Mouse (Mus musculus) layer of hippocampus, adult 8-10 months (tissue): ENCODE measurements around the gene Dis3l2. TPM values are rescaled to one million over a fixed set of nuclear protein-coding genes. Genes with fewer than 3 reads are reported as not detected.

ENCODE experiments used
- DNase-seq, 2 experiments: peaks; one replicate each; pipeline ENCODE4 v3.0.0; 2022; ENCODE audit warnings: low spot score in 2 of 2
- total RNA-seq, 4 experiments: library from RNA; stranded (reverse); gene quantifications; 2 replicates each; pipeline ENCODE4 v1.2.4; 2022

Gene Dis3l2
- total RNA-seq, 4 experiments from 2014 or later = 25.6 to 31.1 (median 27.2) TPM

DNA sequence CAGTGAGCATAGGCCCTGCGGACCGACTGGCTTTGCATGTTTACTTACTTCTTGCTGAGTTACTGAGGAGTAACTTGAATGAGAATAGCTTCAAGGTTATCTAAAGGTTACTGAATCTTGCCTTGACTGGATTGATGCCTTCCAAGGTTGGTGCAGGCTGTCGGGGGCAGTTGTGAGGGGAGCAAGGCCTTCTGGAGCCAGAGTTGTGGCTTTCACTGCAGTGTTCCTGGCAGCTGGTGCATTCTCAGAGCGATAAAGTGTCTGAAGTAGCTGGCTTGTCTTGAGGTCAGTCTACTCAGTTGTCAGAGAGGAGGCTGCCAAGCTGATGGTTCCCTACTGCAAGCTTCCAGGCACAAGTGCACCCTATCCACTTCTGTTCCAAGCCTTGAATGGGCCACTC is 15.8 kb downstream of the Dis3l2 start:
- no peak for DNase-seq

DNA sequence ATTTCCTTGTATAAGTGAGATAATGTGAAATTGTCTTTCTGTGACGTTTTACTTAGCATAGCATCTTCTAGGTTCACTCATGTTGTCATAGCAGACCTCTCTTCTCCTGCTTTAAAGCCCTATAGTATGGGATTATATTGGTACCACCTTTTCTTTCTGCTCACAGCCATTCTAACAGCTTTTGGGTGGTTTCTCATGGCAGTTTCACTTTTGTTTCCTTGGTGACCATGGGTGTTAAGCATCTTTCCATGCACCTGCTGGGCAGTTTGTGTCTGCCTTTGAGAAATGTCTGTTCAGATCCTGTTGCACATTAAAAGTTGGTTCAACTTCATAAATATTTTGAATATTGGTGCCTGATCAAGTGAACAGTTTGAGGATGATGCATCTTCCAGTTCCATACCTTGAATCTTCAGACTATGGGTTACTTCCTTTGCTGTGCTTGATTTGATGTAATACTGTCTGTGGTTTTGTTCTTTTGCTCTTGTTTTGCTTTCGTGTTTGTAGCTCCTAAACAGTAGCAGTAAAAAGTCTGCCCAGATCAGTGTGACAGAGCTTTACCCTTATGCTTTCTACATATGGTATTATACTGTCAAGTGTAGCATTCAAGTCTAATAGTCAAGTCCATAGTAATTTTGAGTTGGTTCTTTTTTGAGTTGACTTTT is 29.7 kb downstream of the Dis3l2 start:
- DNase-seq = no peak

DNA sequence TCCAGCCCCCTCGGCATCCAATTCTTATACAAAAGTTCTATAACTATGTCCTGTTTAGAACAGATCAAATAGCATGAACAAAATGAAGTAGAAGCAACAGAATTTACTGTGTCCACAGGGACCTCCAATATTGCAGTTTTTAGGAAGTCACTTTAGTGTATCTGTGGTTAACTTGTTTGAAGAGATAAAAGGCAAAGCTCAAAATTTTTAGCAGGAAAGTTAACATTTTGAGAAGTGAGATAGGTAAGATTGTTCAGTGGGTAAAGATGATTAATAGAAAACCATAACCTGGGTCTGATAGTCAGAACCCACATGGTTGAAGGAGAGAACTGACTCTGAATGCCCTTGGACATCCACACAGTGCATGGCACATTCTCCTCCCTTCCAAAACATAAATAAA is 32.8 kb downstream of the Dis3l2 start:
- no peak for DNase-seq

DNA sequence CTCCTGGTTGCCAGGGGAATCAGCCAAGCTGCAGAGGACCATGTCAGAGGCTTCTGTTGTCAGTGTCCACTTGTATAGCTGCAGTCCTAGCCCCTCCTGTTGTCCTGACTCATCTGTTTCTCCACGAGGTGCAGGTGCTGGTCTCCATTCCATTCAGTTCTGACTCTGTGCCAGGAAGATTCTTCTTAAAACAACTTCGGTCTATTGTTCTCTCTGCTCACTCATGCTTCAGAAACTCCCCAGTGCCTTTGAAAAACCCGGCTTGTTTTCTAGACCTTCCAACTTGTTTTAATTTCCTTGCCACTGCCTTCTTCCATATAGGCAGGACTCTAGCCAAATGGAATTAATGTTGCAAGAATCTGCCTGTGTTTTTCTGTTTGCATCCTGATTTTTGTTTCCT is 39.3 kb downstream of the Dis3l2 start:
- DNase-seq = no peak

- DNase-seq = no peak
Observed at GRCm38 (mm10) chr1:86747034-86747433, 43.4 kb downstream of the Dis3l2 start.

DNA sequence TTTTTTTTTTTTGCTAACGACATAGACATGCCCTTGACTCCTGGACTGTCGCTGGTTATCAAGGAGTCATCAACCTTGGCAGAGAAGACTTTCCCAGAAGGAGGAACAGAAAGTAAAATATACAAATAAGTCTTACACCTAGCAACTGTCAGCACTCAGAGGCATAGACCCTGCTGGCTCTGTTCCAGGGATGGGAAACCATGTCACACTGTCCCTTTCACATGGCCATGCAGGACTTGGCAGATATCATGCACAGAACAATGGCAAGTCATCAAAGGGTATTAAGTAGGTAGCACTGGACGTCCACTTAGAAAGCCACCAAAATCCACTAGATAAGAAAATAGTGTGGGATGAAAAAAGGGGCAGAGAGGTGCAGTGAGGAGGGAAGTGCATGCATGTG is 46.5 kb downstream of the Dis3l2 start:
- no peak for DNase-seq

- no peak for DNase-seq
Observed at GRCm38 (mm10) chr1:86753416-86753815, 49.8 kb downstream of the Dis3l2 start.

- no peak for DNase-seq
Observed at GRCm38 (mm10) chr1:86754335-86754734, 50.7 kb downstream of the Dis3l2 start.

GRCm38 (mm10) chr1:86758091-86758490 is 54.5 kb downstream of the Dis3l2 start:
- DNase-seq = no peak

DNA sequence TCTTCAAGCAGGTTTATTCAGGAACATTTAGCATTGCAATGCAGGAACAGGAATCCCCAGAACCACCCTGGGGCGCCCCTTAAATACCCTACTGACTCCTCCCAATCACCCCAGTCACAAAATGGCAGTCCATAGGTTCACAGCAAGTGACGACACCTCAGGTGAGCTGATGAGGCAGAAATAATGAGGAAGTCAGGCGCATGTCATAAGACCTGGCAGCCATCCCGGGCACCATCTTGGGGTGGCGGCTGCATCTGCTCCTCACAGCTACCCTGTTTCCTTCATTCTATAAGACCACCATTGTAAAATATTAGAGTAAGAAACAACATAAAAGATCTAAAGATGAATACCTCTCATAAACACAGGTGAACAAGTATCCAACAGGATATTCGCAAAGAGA is 58.6 kb downstream of the Dis3l2 start:
- DNase-seq = no peak

- DNase-seq = no peak
Observed at GRCm38 (mm10) chr1:86801241-86801640, 97.6 kb downstream of the Dis3l2 start.

DNA sequence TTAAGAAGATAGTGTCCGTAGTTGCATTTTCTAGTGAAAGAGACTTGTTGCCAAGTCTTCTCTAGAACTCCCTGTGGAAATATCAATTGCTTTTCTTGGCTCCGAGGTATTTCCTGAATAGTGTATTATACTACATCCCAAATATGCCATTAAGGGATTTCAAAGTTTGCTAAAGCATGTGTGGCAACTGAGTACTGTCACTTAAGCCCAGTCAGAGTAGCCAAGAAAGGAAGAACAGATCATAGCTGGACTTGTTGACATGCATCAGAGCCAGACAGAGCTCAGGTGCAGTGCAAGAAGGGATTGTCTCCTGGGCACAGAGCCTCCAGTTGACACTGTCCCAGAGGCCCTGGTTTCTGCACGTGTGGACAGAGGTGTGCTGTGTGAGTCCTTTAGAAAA is 108.1 kb downstream of the Dis3l2 start:
- no peak for DNase-seq

- DNase-seq = no peak
Observed at GRCm38 (mm10) chr1:86822266-86822665, 118.7 kb downstream of the Dis3l2 start.

DNA sequence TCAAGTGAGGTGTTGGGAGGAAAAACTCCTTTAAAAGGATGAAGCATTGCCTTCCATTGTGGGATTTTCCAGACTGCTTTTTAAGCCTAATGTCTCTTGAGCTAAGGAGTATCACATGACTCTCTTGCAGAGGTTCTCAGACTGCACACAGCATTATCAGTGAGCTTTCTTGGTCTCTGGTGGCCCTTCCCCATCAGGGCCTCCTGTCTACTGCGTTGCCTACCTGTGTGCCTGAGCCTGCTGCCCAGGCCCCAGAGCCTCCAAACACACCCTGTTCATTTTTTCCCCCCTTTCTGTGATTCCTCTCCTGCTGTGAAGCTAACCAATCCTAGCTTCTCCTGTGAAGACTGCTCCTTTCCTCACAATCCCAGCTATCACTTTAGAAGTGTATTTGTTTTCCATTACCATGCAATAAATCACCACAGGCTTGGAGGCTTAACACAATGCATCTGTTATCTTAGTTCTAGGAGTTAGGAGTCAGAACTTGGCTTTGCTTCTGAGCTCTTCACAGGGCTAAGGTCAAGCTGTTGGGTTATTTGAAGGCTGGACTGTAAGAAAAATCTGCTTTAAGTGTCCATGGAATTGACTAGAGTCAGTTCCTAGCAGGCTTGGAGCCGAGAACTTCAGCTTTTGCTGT is 130.9 kb downstream of the Dis3l2 start:
- no peak for DNase-seq

GRCm38 (mm10) chr1:86834988-86835387 is 131.4 kb downstream of the Dis3l2 start:
- DNase-seq = no peak

GRCm38 (mm10) chr1:86850754-86851153 is 147.1 kb downstream of the Dis3l2 start:
- no peak for DNase-seq

DNA sequence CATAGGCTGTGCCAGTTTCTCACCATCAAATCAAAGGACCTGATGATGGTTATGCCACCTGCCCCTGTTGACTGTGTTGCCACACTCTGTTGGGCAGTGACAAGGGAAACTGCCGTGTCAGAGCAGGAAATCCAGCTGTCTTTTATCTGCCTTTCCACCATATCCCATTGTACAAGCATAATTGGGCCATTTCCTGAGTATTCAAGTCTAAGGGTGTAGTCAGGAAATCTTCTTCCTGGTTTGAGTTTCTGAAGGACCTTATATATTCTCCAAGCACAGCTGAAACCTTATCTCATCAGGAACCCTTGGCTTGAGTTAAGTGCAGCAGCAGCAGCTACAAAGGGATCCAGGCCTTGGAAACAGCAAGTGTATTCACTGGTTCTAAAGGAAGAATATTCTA is 155.3 kb downstream of the Dis3l2 start:
- no peak for DNase-seq

GRCm38 (mm10) chr1:86859371-86859770 is 155.8 kb downstream of the Dis3l2 start:
- DNase-seq = no peak

GRCm38 (mm10) chr1:86873745-86874144 is 170.1 kb downstream of the Dis3l2 start:
- DNase-seq = no peak

- no peak for DNase-seq
Observed at GRCm38 (mm10) chr1:86878743-86879142, 175.1 kb downstream of the Dis3l2 start.

DNA sequence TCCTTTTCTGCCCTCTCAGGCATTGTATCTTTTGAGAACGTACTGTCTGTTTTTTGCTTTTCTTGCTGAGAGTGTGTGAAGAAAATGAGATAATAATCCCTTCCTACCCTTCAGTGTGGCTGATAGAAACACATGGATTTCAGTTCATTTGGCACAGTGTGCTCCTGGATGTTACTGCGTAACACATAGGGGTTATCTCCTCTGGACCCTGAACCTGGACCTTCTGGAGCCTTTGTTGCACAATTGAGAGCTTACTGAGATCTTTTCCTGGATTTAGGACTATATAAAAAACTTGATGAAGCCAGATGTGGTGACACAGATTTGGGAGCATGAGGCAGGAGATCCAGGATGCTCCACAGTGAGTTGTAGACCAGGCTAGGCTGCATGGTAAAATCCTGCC is 175.9 kb downstream of the Dis3l2 start:
- DNase-seq = no peak

DNA sequence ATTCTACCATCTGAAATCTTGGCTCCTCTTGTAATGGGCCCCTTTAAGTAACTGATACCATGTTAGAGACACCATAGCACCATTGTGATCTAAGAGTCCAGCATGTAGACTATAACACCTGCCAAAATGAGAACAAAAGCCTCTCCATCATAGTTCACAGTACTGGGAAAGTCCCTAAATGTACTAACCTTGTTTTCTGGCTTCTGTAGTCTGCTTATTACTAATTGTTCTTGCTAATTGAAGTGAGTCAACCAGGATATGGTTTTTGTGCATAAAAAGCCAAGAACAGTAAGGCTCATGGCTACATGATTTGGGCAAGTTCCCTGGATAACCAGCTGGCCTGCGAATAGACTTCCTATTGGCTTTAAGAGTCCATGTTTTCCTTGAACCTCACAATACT is 183.5 kb downstream of the Dis3l2 start:
- DNase-seq = no peak

DNA sequence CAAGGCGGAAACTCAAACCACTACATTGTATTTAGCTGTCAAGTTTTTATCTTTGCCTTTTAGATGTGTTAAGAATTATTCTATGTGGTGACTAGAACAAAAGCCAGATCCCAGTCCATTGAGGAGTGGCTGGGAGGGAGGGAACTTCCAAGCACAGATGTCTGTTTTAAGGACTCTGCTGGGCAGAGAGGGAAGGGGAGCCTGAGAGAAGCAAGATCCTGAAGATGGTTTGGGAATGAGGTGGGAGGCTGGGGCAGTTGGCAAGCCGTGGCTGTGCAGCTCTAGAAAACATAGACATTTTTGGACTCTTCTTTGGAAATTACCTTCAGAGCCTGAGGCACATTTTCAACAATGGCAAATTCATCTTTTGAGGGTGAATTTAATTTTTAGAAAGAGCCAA is 208.9 kb downstream of the Dis3l2 start:
- DNase-seq = no peak
